Mouse (Mus musculus) limb, embryonic 10.5 days (tissue): Measurements from ENCODE around the gene Gp1ba. TPM values are rescaled to one million over a fixed set of nuclear protein-coding genes. Genes with fewer than 3 reads are reported as not detected.

ENCODE experiments used
- DNase-seq: peaks from one replicate; pipeline ENCODE4 v3.0.0-alpha.2; 2017; ENCODE audit warnings: low spot score
- H3K27ac ChIP-seq: fragments of 300-500 bp; sonication (generic); 2 replicates; pipeline ENCODE4 v1.5.1; 2016; ENCODE audit warnings: mild to moderate bottlenecking
- H3K27me3 ChIP-seq: fragments of 300-500 bp; sonication (generic); 2 replicates; pipeline ENCODE4 v1.6.1; 2016; ENCODE audit warnings: low read depth, mild to moderate bottlenecking; ENCODE audit not compliant: poor library complexity, severe bottlenecking
- H3K36me3 ChIP-seq: fragments of 300-500 bp; sonication (generic); 2 replicates; pipeline ENCODE4 v1.6.1; 2016; ENCODE audit warnings: mild to moderate bottlenecking, moderate library complexity
- H3K4me1 ChIP-seq: fragments of 300-500 bp; sonication (generic); 2 replicates; pipeline ENCODE4 v1.6.1; 2016
- H3K4me3 ChIP-seq: fragments of 300-500 bp; sonication (generic); 2 replicates; pipeline ENCODE4 v1.5.1; 2016; ENCODE audit warnings: mild to moderate bottlenecking, moderate library complexity
- H3K9me3 ChIP-seq: fragments of 300-500 bp; sonication (generic); replicated peaks from 2 replicates; pipeline ENCODE4 v1.6.1; 2016; ENCODE audit warnings: mild to moderate bottlenecking
- WGBS: fragments of 180-500 bp; shearing (Covaris S2); methylation state at CpG from one replicate; pipeline ENCODE4 v1.1.7; 2016; 5-methylcytosine and 5-hydroxymethylcytosine counted together
- polyA plus RNA-seq: library from polyadenylated mRNA; unstranded; fragments of >200 nt; fragmentation: Nextera tagmentation; extraction: Ambion mirVana; gene quantifications from 2 replicates; pipeline ENCODE4 v1.2.1, GENCODE M21; 2016

The Gp1ba gene
- polyA plus RNA-seq, 1 experiment from 2014 or later: 0.75 TPM

DNA sequence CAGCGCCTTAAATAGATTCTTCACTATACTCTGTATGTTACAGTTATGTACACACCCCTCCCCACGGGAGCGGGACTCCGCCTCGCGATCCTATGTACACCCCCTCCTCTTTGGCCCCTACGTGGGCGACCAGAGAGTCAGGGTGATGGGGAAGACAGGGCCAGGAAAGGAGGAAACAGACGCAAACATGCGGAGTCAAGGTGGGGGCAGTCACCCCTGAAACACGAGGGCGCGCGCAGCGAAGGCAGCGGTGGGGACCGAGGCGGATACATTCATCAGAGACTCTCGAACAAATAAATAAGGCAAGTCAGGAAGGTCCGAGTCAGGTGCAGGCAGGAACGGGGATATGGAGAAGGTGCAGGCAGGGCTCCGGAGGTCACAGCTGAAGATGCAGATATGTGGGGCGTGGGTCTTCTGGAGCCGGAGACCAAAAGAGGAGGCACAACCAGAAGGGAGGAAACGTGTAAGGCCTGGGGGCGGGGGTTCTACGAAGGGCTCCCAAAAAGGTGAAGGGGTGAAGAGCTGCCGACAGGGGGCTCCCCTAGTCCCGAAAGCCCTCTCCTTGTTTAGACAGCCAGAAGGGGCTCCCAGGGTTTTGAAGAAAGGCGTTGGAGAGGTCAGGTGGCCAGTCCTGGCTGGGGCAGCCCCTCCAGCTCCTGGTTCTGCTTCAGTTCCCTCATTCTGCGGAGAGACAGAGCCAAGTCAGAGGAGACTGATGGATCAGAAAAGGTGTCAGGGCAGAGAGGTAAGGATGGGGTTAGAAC, 30.8 kb downstream of the Gp1ba start:
- WGBS: under 1% methylated on average over 31 of the region's 31 CpGs
- Histone ChIP-seq H3K36me3 (peaks cover 49% of the 10 kb centered on the region), H3K4me1 (peaks cover 37% of the 10 kb centered on the region), H3K4me3 (peak overlapping the region; percentile 64), H3K27ac (peak overlapping the region; percentile 91), H3K9me3 (no peaks in the 10 kb centered on the region), H3K27me3 (no peaks in the 10 kb centered on the region)
- peak; percentile 86 for DNase-seq

DNA sequence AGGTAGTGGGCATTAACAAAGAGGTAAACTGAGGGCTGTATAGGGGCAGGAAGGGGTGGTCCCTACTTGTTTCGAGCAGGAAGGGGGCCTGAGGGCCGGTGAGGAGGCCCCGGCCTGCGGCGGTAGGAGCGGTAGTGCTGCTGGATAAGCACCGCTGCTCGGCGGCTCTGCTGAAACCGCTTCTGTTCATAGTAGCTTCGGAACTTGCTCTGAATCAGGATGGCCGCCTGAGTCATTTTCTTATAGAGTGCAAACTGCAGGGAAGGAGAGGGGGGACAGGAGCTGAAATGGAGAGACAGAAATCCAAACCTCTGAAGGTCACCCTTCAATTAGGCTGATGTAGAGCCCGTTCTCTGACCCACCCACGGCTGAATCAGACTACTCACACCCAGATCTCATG, 31.6 kb downstream of the Gp1ba start:
- peak overlapping the region; percentile 91 for H3K27ac ChIP-seq
- DNase-seq: no peak

DNA sequence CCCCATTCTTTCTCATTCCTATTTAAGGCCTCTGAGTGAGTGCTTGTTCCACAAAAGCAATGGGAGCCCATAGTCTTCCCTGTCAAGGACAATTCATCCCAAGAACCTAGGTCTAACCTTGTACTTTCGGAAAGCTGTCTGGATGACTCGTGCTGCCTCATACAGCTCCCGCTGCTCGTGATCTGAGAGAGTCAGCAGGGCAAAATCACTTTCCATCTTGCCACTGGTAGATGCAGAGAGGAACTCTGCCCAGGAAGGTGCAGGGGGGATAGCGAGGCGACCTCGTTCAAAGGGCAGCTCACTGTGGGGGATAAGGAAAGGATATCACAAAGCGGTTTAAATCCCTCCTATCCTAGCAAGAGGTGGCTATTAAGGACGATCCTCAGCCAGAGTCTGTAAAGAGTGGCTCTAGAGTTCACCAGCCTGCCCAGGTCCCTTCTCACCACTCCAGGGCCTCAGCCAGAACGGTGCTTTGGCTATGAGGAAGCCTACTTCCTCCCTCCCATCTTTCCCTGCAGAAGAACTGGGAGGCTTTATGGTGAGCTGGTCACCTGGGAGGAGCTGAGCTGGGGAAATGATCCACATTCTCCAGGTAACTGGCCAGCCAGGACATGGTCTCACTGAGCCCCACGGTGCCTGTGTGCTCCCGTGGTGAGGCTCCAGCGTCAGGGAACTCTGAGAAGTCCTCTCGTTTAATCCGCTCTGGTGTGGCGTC, 32.6 kb downstream of the Gp1ba start:
- Histone ChIP-seq H3K4me3 (no peak overlapping the region), H3K36me3 (peaks cover 48% of the 10 kb centered on the region)
- 87% methylated on average over 16 of the region's 16 CpGs for WGBS

More for the DNA sequence above, 31.6 kb downstream of the Gp1ba start:
- H3K27me3 ChIP-seq: no peaks in the 10 kb centered on the region
- H3K4me3 ChIP-seq: peak overlapping the region; percentile 64
- peaks cover 37% of the 10 kb centered on the region for H3K4me1 ChIP-seq
- no peaks in the 10 kb centered on the region for H3K9me3 ChIP-seq
- peaks cover 47% of the 10 kb centered on the region for H3K36me3 ChIP-seq
- WGBS: 58% methylated on average over 14 of the region's 14 CpGs

DNA sequence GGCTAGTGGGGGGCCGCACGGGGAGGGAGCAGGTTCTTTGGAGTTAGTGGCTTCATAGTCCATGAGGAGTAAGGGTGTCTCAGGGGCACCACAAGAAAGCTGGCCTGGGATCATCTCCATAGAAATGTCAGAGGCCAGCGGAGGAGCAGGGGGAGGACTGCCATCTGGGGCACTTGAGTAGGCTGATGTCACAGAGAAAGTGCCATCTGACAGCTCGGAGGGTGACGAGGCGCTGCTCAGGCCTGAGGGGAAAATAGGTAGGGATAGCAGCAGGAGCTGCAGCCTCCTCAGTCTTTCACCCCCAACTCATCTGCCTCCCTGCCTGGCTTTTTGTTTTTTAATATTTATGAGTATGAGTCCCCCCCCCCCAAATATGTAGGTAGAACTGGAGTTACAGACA, 35.1 kb downstream of the Gp1ba start:
- H3K4me1 ChIP-seq: peaks cover 18% of the 10 kb centered on the region
- no peak overlapping the region for H3K27ac ChIP-seq
- peak overlapping the region; percentile 3; the same call in 1 of the 2 replicates for H3K4me3 ChIP-seq
- 78% methylated on average over 6 of the region's 6 CpGs for WGBS
- no peaks in the 10 kb centered on the region for H3K9me3 ChIP-seq
- no peaks in the 10 kb centered on the region for H3K27me3 ChIP-seq
- peaks cover 51% of the 10 kb centered on the region for H3K36me3 ChIP-seq
- DNase-seq: no peak

More for the DNA sequence above, 32.6 kb downstream of the Gp1ba start:
- peaks cover 36% of the 10 kb centered on the region for H3K4me1 ChIP-seq
- H3K27ac ChIP-seq: no peak overlapping the region
- H3K27me3 ChIP-seq: no peaks in the 10 kb centered on the region
- no peak for DNase-seq
- H3K9me3 ChIP-seq: no peaks in the 10 kb centered on the region

DNA sequence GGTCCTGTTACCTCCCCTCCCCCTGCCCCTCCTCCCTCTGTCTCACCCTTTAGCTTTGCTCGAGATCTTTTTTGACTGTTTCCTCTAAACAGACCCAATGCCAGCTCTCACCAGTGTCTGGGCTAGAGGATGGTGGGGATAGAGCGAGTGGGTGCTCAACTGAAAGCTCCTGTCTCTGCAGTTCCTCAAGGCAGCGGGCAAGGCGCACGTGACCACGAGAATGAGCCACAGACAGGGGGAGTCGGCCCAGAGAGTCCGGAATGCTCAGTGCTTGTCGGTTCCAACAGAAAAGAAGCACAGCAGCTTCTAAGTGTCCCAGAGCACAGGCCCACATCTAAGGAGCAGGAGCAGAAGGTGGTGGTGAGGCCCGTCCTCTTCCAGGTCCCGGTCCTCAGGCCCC, 35.6 kb downstream of the Gp1ba start:
- Histone ChIP-seq H3K27ac (no peak overlapping the region), H3K36me3 (peaks cover 55% of the 10 kb centered on the region), H3K27me3 (no peaks in the 10 kb centered on the region), H3K9me3 (no peaks in the 10 kb centered on the region), H3K4me1 (peaks cover 18% of the 10 kb centered on the region), H3K4me3 (peak overlapping the region; percentile 3; the same call in 1 of the 2 replicates)
- WGBS: 70% methylated on average over 11 of the region's 11 CpGs
- DNase-seq: no peak

DNA sequence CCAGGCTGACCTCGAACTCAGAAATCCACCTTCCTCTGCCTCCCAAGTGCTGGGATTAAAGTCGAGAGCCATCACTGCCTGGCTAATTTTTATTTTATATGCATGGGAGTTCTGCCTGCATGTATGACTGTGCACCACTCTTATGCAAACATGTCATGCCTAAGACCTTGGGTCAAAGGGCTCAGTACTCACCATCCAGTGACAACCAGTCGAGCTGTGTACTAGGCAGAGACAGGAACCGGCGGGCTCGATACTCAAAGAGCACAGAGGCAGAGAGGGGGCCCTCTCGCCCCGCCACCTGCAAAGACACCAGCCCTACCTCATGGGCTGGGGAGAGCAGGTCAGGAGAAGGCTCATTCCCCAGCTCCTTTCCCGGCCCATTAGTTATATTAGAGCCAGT, 39.2 kb downstream of the Gp1ba start:
- 85% methylated on average over 9 of the region's 9 CpGs for WGBS
- H3K27ac ChIP-seq: no peak overlapping the region

DNA sequence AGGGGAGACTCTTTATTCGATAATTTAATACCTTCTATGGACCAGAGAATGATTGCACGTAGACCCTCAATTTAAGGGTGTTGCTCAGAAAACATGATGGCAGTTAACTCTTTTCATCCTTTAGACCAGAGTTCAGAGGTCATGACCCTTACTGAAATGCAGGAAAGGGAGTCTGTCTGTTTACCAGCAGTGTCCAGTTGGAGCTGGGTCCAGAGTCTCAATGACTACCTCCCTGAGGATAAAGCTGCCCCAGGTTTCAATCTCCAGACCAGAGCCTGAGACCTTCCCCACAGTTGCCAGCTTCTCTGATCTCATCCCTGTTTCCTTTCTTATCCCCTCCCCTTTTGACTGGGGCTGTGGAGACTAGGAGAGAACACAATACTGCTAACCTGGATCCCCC, 39.7 kb downstream of the Gp1ba start:
- H3K9me3 ChIP-seq: no peaks in the 10 kb centered on the region
- no peak overlapping the region for H3K27ac ChIP-seq
- peaks cover 77% of the 10 kb centered on the region for H3K36me3 ChIP-seq
- no peak for DNase-seq
- no peaks in the 10 kb centered on the region for H3K27me3 ChIP-seq
- peaks cover 13% of the 10 kb centered on the region for H3K4me1 ChIP-seq
- 66% methylated on average over 2 of the region's 2 CpGs for WGBS
- no peak overlapping the region for H3K4me3 ChIP-seq

More for the DNA sequence above, 39.2 kb downstream of the Gp1ba start:
- no peaks in the 10 kb centered on the region for H3K27me3 ChIP-seq
- peaks cover 72% of the 10 kb centered on the region for H3K36me3 ChIP-seq
- no peaks in the 10 kb centered on the region for H3K9me3 ChIP-seq
- DNase-seq: no peak
- H3K4me3 ChIP-seq: no peak overlapping the region
- peaks cover 13% of the 10 kb centered on the region for H3K4me1 ChIP-seq

DNA sequence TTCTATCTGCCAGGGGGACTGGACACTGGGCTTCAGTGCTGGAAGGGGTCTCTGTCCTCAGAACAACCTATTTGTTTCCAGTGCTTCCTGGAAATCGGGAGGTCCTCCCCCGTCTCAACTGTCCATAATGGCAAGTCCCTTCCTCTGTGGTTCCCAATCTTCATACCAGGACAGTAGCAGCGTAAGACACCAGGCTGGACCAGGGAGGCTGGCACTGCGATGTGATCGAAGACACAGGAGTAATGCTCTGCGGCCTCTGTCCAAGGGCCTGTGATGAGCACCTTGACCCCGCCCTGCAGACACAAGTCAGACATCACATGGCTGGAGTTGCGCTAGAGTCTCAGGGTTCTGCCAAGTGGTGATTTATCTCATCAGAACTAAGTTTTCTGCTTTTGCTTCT, 40.4 kb downstream of the Gp1ba start:
- Histone ChIP-seq H3K4me3 (no peak overlapping the region), H3K36me3 (peaks cover 77% of the 10 kb centered on the region)

DNA sequence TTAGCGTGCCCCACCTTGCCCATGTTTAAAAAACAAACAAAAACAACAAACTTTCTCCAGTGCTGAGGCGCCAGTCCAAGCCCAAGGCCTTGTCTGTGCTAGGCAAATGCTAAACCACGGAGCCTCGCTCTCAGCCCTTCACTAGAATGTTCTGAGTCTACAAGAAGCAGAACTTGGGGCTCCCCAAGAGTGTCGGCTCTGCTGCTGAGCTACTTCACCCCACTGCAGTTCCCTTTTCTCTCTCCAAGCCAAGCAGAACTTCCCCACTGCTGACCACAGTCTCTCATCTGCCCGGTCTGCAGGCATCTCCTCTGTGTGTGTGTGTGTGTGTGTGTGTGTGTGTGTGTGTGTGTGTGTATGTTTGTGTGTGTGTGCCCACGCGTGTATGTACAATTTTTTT, 41.0 kb downstream of the Gp1ba start:
- Histone ChIP-seq H3K36me3 (peaks cover 77% of the 10 kb centered on the region), H3K4me3 (no peak overlapping the region), H3K4me1 (peaks cover 13% of the 10 kb centered on the region), H3K27me3 (no peaks in the 10 kb centered on the region), H3K27ac (no peak overlapping the region), H3K9me3 (no peaks in the 10 kb centered on the region)
- 88% methylated on average over 8 of the region's 8 CpGs for WGBS
- no peak for DNase-seq

More for the DNA sequence above, 40.4 kb downstream of the Gp1ba start:
- no peak overlapping the region for H3K27ac ChIP-seq
- no peaks in the 10 kb centered on the region for H3K9me3 ChIP-seq
- no peaks in the 10 kb centered on the region for H3K27me3 ChIP-seq
- 95% methylated on average over 8 of the region's 8 CpGs for WGBS
- DNase-seq: no peak
- H3K4me1 ChIP-seq: peaks cover 13% of the 10 kb centered on the region

DNA sequence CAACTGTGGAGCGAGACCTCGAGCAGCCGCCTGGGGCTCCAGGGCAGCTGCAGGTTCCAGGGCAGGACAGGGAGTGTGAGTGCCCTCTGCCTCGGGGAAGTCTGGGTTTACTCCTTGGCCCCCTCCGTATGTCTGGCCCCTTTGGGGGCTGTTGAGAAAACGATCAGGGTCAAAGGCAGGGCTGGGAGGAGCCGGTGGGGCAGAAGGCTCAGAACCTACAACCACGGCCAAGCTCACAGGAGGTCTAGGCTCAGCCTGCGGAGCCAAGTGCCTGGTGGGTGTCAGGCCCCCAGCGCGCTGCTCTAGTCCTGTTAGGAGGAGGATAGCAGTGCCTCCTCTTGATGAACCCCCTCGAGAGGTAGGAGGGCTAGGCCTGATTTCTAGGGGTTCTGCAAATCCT, 42.2 kb downstream of the Gp1ba start:
- no peaks in the 10 kb centered on the region for H3K27me3 ChIP-seq
- 0 out of 2 replicates have a peak overlapping the region, but pooled peaks have one; percentile 46 for H3K27ac ChIP-seq
- H3K36me3 ChIP-seq: peaks cover 76% of the 10 kb centered on the region
- H3K4me1 ChIP-seq: peaks cover 13% of the 10 kb centered on the region
- H3K4me3 ChIP-seq: no peak overlapping the region
- no peaks in the 10 kb centered on the region for H3K9me3 ChIP-seq
- WGBS: 56% methylated on average over 12 of the region's 12 CpGs
- DNase-seq: no peak

DNA sequence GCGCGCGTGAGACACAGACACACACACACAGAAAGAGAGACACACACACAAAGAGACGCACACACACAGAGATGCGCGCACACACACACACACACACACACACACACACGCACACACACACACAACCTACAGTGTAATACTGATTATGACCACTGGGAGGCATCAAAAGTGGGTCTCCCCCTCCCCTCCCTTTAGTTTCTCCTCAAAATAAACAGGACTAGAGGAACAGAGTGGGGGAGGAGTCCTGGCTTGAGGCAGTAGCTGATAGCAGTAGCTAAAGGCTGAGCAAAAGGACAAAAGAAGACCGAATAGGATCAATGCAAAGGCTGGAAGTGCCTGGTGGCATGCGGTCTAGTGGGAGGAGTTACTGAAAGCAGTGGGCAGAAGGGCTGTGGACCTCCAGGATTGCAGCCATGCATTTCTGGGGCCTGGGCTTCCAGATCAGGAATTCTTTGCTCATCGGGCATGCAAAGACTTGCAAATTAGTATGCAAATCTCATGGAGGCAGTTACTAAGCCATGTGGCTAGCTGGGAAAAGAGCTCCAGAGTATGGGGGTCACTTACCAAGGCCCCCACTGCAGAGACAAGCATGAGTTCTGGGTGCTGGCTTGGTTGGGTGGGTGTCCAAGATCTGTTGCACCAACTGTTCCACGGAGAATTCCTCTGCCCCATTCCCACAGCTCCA, 43.1 kb downstream of the Gp1ba start:
- WGBS: 19% methylated on average over 11 of the region's 11 CpGs
- 0 out of 2 replicates have a peak overlapping the region, but pooled peaks have one; percentile 3 for H3K4me3 ChIP-seq

DNA sequence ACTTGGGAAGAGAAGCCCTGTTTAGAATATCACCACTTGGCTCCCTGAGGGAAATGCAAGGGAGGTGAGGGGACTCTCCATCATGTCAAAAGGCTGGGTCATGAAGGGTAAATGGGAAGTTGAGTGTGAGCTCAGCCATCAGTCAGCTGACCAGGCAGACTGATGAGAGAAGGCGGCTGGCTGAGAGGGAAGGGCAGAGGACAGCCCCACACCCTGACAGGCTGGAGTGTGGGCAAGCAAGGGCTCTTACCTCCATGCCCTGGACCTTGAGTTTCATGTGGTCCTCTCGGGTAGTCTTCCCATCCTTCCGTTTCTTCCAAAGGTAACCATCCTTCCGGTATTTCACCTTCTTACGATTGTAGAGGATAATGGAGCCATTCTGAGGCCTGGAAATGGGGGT, 44.7 kb downstream of the Gp1ba start:
- no peak for DNase-seq
- Histone ChIP-seq H3K9me3 (no peaks in the 10 kb centered on the region), H3K27ac (no peak overlapping the region), H3K4me1 (peaks cover 36% of the 10 kb centered on the region), H3K36me3 (peaks cover 64% of the 10 kb centered on the region), H3K27me3 (no peaks in the 10 kb centered on the region), H3K4me3 (no peak overlapping the region)
- WGBS: 90% methylated on average over 5 of the region's 5 CpGs

More for the DNA sequence above, 43.1 kb downstream of the Gp1ba start:
- no peaks in the 10 kb centered on the region for H3K27me3 ChIP-seq
- H3K36me3 ChIP-seq: peaks cover 68% of the 10 kb centered on the region
- no peaks in the 10 kb centered on the region for H3K9me3 ChIP-seq
- peaks cover 22% of the 10 kb centered on the region for H3K4me1 ChIP-seq
- peak overlapping the region; percentile 14; the same call in 1 of the 2 replicates for H3K27ac ChIP-seq
- DNase-seq: peak; percentile 54
